Mouse (Mus musculus): ENCODE results near the gene Sept14.
A peak's percentile ranks its signal among the peaks of the same experiment; 100 is the strongest.

The Sept14 gene

DNA sequence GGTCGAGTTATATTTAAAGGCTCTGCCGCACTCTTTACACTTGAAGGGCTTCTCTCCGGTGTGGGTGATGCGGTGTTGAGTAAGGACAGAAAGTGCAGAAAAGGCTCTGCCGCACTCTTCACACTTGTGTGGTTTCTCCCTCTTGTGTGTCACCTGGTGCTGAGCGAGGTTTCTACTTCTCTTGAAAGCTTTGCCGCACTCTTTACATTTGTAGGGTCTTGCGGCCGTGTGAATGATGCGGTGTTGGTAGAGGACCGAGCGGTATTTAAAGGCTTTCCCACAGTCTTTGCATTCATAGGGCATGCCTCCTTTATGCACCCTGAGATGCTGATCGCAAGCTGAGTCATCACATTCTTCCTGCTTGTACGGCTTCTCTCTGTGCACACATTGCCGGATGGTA lies 50.4 kb downstream of the Sept14 start:
- H3K9me3 ChIP-seq (ENCODE audit: low read length), result peaks cover 97% of the 10 kb centered on the region
- TF ChIP-seq POU5F1 (IDR thresholded peaks at IDR 0.05; ENCODE audit: borderline replicate concordance, low read length), result 0 out of 2 replicates have a peak, but pooled peaks have one; percentile 41
- no peak for TF ChIP-seq NANOG (IDR thresholded peaks at IDR 0.05; ENCODE audit: borderline replicate concordance, low read length)
- peaks cover 68% of the 10 kb centered on the region for H3K36me3 ChIP-seq (ENCODE audit: insufficient read depth, low read length)
- H3K4me3 ChIP-seq (replicated peaks; ENCODE audit: low read length), result no peak overlapping the region
- H3K4me1 ChIP-seq (replicated peaks; ENCODE audit: low read depth, low read length), result no peaks in the 10 kb centered on the region
- H3K27me3 ChIP-seq (ENCODE audit: insufficient read depth, low read length), result no peaks in the 10 kb centered on the region

DNA sequence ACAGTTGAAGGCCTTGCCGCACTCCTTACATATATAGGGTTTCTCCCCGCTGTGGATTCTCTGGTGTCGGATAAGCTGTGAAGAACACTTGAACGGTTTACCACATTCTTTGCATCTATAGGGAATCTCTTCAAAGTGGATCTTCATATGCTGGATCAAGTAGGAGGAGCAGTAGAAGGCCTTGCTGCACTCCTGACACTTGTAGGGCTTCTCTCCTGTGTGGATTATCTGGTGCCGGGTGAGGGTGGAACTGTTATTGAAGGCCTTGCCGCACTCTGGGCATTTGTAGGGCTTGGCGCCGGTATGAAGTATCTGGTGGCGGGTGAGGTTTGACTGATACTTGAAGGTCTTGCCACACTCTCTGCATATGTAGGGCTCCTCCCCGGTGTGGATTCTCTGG lies 51.3 kb downstream of the Sept14 start:
- H3K36me3 ChIP-seq (ENCODE audit: insufficient read depth, low read length), result peaks cover 68% of the 10 kb centered on the region
- no peak overlapping the region for H3K4me3 ChIP-seq (replicated peaks; ENCODE audit: low read length)
- H3K4me1 ChIP-seq (replicated peaks; ENCODE audit: low read depth, low read length), result no peaks in the 10 kb centered on the region
- H3K9me3 ChIP-seq (ENCODE audit: low read length), result peaks cover 95% of the 10 kb centered on the region
- no peaks in the 10 kb centered on the region for H3K27me3 ChIP-seq (ENCODE audit: insufficient read depth, low read length)
- TF ChIP-seq NANOG (IDR thresholded peaks at IDR 0.05; ENCODE audit: borderline replicate concordance, low read length) (no peak), POU5F1 (IDR thresholded peaks at IDR 0.05; ENCODE audit: borderline replicate concordance, low read length) (no peak; the same call in 1 of the 2 replicates), CTCF (conservative IDR thresholded peaks at IDR 0.05; ENCODE audit: low read length) (no peak)

DNA sequence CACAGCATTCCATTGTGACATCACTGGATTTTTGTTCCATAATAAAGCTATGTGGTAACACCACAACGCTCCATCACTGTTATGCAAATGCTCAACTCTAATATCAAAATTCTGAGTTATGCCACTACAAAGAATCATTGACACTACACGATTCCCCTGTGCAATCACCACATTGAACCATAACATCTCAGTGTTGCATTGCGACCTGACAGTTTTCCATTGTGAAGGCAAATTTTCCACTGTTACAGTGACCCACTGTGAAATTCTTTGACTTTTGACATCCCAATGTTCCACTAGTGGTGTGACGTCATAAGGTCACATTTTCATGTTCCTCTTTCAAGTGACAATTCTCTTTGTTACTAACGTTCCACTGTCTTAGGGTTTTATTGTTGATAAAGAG lies 57.5 kb downstream of the Sept14 start:
- H3K36me3 ChIP-seq (ENCODE audit: insufficient read depth, low read length), result peaks cover 24% of the 10 kb centered on the region
- H3K9me3 ChIP-seq (ENCODE audit: low read length), result peaks cover 57% of the 10 kb centered on the region
- H3K4me3 ChIP-seq (replicated peaks; ENCODE audit: low read length), result no peak overlapping the region
- TF ChIP-seq CTCF (conservative IDR thresholded peaks at IDR 0.05; ENCODE audit: low read length), result no peak
- no peak for TF ChIP-seq NANOG (IDR thresholded peaks at IDR 0.05; ENCODE audit: borderline replicate concordance, low read length)
- no peak for TF ChIP-seq POU5F1 (IDR thresholded peaks at IDR 0.05; ENCODE audit: borderline replicate concordance, low read length)
- no peaks in the 10 kb centered on the region for H3K4me1 ChIP-seq (replicated peaks; ENCODE audit: low read depth, low read length)
- H3K27me3 ChIP-seq (ENCODE audit: insufficient read depth, low read length), result no peaks in the 10 kb centered on the region
